Mouse (Mus musculus): ENCODE results near the gene Gm10912. TPM values are rescaled to one million over a fixed set of nuclear protein-coding genes. Genes with fewer than 3 reads are reported as not detected.
"Not testable (repeated sequence)": the region's sequence is repeated elsewhere in the genome, so short reads cannot be mapped to it uniquely, and the experiment has no call there.

Gm10912 gene
- 0.13 TPM in 1 of 2 replicates, not detected in the other for polyA plus RNA-seq (2015; fragmentation: Nextera tagmentation; extraction: Ambion mirVana)

DNA sequence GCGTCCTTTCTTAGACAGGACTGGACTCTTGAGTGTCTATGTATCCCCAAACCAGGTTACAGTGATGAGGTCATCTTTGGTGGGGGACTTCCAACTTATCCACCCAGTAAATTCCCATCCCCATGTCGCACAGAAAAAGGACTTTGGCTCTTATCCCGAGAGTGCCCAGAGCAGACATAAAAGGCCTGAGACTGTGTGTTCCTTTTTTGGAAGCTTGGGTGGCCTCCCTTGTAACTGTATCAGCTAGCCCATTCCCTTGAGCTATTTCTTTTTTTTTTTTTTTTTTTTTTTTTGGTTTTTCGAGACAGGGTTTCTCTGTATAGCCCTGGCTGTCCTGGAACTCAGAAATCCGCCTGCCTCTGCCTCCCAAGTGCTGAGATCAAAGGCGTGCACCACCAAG is at the start of gene Gm10912:
TSS of gene Gm10912 (plus strand) at position 301 of the 400 bp plus-strand sequence.
- not testable (repeated sequence) for H3K4me2 ChIP-seq; H3K27ac ChIP-seq; H3K4me3 ChIP-seq; ATAC-seq (ENCODE audit: insufficient number of reproducible peaks, insufficient read depth, low FRiP score, low TSS enrichment, low read depth); H3K27me3 ChIP-seq; H3K4me1 ChIP-seq; H3K9me3 ChIP-seq; H3K9ac ChIP-seq
- WGBS, result 85% methylated on average over 6 of the region's 6 CpGs
- H3K36me3 ChIP-seq, result peaks cover 13% of the 10 kb centered on the region

DNA sequence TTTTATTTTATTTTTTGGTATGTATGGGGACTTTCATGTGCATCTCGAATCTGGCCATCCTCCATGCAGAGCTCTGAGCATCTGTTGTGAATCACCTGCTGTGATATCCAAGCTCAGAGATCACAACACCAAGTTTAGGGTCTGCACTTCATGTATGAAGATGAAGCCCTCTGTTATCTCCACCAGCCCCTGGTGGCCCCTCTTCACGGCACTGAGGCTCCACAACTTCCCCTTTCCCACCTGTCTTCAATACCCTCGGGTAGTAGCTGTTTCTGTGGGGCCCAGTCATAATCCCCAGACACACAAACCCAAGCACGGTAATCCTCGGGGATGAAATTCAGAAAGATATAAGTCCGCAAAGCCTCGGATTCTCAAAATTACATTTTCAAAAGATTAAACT is 42.5 kb upstream of the Gm10912 start:
- ATAC-seq (ENCODE audit: insufficient number of reproducible peaks, insufficient read depth, low FRiP score, low TSS enrichment, low read depth), result no peak
- no peak overlapping the region for H3K4me3 ChIP-seq
- no peaks in the 10 kb centered on the region for H3K9me3 ChIP-seq
- no peaks in the 10 kb centered on the region for H3K4me1 ChIP-seq
- WGBS, result 72% methylated on average over 7 of the region's 7 CpGs
- no peak overlapping the region for H3K4me2 ChIP-seq
- no peak overlapping the region for H3K27ac ChIP-seq
- no peaks in the 10 kb centered on the region for H3K36me3 ChIP-seq
- no peaks in the 10 kb centered on the region for H3K27me3 ChIP-seq
- no peak overlapping the region for H3K9ac ChIP-seq

DNA sequence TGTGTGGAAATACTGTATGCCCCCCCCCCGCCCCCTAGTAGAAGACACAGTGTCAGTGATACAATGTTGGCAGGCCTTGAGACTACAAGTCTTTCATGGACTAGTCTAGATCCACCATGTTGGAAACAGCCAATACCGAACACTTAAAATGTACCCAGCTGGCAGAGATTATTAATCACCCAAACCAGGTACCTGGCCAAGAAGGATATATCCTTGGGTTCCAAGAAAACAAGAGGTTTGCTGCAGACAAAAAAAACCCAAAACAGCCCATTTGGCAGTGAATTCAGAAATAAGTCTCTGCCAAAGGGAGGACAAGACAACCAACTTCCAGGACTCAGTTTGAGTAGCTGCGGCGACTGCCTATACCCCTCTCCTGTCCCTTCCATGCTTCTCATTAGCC is 41.0 kb upstream of the Gm10912 start:
- Histone ChIP-seq H3K9me3 (no peaks in the 10 kb centered on the region), H3K27ac (no peak overlapping the region), H3K9ac (no peak overlapping the region), H3K36me3 (no peaks in the 10 kb centered on the region), H3K4me3 (no peak overlapping the region), H3K27me3 (no peaks in the 10 kb centered on the region), H3K4me2 (no peak overlapping the region), H3K4me1 (peaks cover 11% of the 10 kb centered on the region)
- ATAC-seq (ENCODE audit: insufficient number of reproducible peaks, insufficient read depth, low FRiP score, low TSS enrichment, low read depth), result no peak
- 89% methylated on average over 4 of the region's 4 CpGs for WGBS

DNA sequence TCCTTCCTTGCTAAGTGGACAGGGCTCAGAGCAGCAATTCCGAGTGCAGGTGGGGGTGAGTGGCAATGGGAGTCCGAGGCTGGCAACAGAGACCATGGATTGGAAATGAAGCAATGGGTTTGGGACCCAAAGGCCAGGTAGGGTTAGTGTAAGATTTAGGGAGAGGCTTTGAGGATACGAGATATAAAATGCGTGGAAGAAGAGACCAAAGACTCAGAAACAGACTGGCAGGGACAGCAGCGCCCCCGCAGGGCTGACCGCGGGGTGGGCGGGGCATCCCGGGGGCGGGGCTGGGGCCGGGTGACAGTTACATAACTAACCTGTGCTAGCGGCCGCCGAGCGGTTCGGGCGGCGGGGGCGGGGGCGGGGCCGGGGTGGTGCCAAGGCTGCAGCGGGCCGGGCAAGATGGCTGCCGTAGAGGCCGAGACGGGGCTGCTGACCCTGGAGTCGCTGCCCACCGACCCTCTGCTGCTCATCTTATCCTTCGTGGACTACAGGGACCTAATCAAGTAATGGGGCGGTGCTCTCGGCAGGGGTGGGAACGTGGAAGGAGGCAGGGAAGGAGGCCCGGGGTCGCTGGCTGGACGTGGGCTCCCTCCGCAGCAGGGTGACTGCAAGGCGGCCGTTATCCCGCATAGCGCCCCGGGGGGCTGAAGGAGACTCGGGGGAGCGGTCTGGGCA is 38.0 kb upstream of the Gm10912 start, which contains the start of gene Fbxo3:
TSS of gene Fbxo3 (plus strand) at position 264 of the 681 bp plus-strand sequence.
- peak within 1 kb of the TSS; percentile 39; the same call in 1 of the 2 replicates for H3K27ac ChIP-seq
- under 1% methylated on average over 43 of the region's 44 CpGs for WGBS

DNA sequence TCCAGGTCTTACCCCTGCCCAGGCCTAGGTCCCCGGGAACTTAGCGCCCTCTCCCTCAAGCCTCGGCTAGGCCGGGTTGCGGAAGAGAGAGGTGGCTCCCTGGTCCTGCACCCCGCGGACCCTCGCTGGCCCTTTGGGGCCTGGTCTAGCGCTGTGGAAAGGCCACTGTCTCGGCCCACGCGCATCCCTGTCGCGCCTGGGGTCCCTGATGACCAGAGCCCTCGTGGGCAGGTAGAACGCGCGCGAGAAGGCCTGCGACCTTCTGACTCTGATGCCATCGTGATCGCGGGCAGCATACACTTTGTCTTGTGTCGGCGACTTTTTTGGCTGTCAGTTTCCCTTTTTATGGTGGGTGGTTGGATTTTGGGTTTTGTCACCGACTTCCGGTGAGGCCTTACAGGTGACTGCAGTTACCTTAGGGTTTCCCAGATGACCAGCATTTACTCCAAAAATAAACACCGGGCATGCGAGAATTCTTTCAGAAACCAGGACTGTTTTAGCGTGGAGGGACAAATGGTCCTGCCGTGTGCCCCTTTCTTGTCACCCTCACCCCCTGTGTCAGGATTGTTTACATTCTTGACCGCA is 37.4 kb upstream of the Gm10912 start, which contains the start of gene 4931422A03Rik:
TSS of gene 4931422A03Rik (minus strand) at position 223 of the 585 bp plus-strand sequence.
- Histone ChIP-seq H3K9ac (peak within 1 kb of the TSS; percentile 98), H3K4me1 (peaks cover 14% of the 10 kb centered on the region), H3K4me3 (peak within 1 kb of the TSS; percentile 98), H3K9me3 (no peaks in the 10 kb centered on the region), H3K36me3 (peaks cover 9% of the 10 kb centered on the region), H3K4me2 (peak within 1 kb of the TSS; percentile 70), H3K27ac (peak within 1 kb of the TSS; percentile 39; the same call in 1 of the 2 replicates), H3K27me3 (no peaks in the 10 kb centered on the region)
- 2% methylated on average over 32 of the region's 32 CpGs for WGBS
- peak; percentile 63 for ATAC-seq (ENCODE audit: insufficient number of reproducible peaks, insufficient read depth, low FRiP score, low TSS enrichment, low read depth)

More for the DNA sequence above, 38.0 kb upstream of the Gm10912 start, which contains the start of gene Fbxo3:
- H3K4me2 ChIP-seq, result peak within 1 kb of the TSS; percentile 70
- H3K9me3 ChIP-seq, result no peaks in the 10 kb centered on the region
- H3K27me3 ChIP-seq, result no peaks in the 10 kb centered on the region
- H3K4me1 ChIP-seq, result peaks cover 14% of the 10 kb centered on the region
- peak within 1 kb of the TSS; percentile 98 for H3K4me3 ChIP-seq
- peak; percentile 87 for ATAC-seq (ENCODE audit: insufficient number of reproducible peaks, insufficient read depth, low FRiP score, low TSS enrichment, low read depth)
- peaks cover 9% of the 10 kb centered on the region for H3K36me3 ChIP-seq
- H3K9ac ChIP-seq, result peak within 1 kb of the TSS; percentile 98

DNA sequence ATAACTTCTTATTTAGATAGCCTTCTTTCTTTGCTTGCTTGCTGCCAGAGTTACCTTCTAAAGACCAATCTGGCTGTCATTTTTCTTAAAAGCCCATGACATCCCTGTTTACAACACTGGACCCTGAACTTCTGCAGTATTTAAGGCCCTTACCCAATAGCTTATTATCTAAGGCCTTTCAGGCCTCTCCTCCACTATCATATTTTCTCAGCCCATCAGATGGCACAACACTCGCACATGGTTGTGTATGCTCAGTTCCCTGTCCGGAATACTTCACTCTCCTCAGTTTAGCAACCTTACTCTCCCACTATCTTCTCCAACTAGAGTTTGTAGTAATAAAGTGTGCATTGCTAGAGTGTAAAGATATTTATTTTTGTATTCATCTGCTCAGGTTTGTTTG is 36.6 kb upstream of the Gm10912 start:
- Histone ChIP-seq H3K4me1 (peaks cover 14% of the 10 kb centered on the region), H3K36me3 (peaks cover 10% of the 10 kb centered on the region), H3K9me3 (no peaks in the 10 kb centered on the region), H3K4me3 (peak overlapping the region; percentile 98), H3K9ac (peak overlapping the region; percentile 98; the same call in 1 of the 2 replicates), H3K27ac (no peak overlapping the region), H3K4me2 (peak overlapping the region; percentile 70), H3K27me3 (no peaks in the 10 kb centered on the region)
- ATAC-seq (ENCODE audit: insufficient number of reproducible peaks, insufficient read depth, low FRiP score, low TSS enrichment, low read depth), result no peak
- 79% methylated on average over 2 of the region's 2 CpGs for WGBS

DNA sequence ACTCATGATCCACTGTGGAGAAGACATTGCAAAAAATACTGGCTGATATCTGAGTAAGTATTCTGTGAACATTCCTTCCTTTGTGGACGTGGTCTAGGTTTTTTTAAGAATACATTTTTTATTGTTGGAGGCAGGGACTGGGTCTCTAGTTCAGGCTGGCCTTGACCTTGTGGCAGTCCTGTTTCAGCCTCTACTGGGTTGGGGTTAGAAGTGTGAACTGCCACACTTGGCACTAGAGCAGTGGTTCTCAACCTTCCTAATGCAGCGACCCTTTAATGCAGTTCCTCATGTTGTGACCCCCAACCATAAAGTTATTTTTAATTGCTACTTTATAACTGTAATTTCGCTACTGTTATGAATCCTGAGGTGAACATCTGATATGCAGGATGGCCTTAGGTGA is 35.2 kb upstream of the Gm10912 start:
- H3K36me3 ChIP-seq, result peaks cover 12% of the 10 kb centered on the region
- H3K9me3 ChIP-seq, result no peaks in the 10 kb centered on the region
- H3K4me1 ChIP-seq, result peaks cover 14% of the 10 kb centered on the region
- H3K4me3 ChIP-seq, result no peak overlapping the region
- H3K27ac ChIP-seq, result no peak overlapping the region
- WGBS, result 86% methylated on average over 3 of the region's 3 CpGs
- ATAC-seq (ENCODE audit: insufficient number of reproducible peaks, insufficient read depth, low FRiP score, low TSS enrichment, low read depth), result no peak
- no peaks in the 10 kb centered on the region for H3K27me3 ChIP-seq
- H3K9ac ChIP-seq, result no peak overlapping the region
- no peak overlapping the region for H3K4me2 ChIP-seq

DNA sequence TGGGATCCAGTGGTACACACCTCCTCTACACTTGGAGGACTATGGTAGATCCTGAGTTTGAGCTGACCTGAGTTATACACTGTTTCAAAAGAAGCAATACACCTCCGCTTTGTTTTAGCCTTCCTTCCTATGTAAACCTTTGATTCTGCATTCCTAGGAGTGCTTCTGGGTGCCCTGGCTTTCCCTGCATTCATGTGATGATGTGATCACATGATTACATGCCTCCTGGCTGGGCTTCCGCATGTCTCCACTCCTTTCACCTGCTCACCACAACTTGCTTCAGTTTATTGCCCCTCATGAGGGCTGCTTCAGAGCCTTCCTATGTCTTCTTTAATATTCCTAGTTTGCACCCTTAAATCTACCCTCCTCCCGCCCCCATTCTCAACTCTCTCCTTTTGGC is 33.6 kb upstream of the Gm10912 start:
- H3K36me3 ChIP-seq, result peaks cover 25% of the 10 kb centered on the region
- no peak overlapping the region for H3K9ac ChIP-seq
- no peak overlapping the region for H3K4me2 ChIP-seq
- WGBS, result 86% methylated on average over 3 of the region's 3 CpGs
- no peak overlapping the region for H3K27ac ChIP-seq
- no peak overlapping the region for H3K4me3 ChIP-seq
- H3K4me1 ChIP-seq, result peaks cover 14% of the 10 kb centered on the region
- H3K9me3 ChIP-seq, result no peaks in the 10 kb centered on the region
- no peaks in the 10 kb centered on the region for H3K27me3 ChIP-seq
- no peak for ATAC-seq (ENCODE audit: insufficient number of reproducible peaks, insufficient read depth, low FRiP score, low TSS enrichment, low read depth)

DNA sequence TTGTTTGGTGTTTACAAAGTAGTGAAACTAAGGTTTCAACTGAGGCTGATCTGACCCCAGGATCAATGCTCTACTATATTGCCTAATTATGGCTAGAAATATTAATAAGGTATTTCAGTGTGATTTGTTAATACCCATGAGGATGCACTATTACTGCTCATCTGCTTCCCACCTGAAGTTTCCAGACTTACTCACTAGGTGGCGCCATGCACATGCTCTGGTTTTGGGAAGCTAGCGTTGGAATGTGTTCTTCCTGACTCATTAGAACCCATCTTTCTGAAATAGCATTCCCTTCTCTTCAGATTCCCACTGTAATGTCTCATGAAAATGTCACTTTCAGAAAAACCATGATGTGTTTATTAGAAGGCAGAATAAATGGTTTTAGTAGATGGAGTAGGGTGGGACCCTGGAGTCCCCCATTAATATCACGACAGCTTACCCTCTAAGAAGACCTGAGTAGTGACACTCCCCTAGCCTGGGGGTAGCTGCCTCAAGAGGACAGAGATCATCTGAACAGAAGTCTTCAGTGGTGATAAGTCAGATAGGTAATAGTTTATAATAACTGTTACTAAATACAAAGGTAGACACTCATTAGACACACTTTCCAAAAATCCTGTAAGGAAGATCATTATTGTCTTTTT is 30.7 kb upstream of the Gm10912 start:
- ATAC-seq (ENCODE audit: insufficient number of reproducible peaks, insufficient read depth, low FRiP score, low TSS enrichment, low read depth), result no peak
- Histone ChIP-seq H3K4me2 (no peak overlapping the region), H3K4me3 (no peak overlapping the region), H3K27ac (no peak overlapping the region), H3K9me3 (no peaks in the 10 kb centered on the region), H3K4me1 (peaks cover under 1% of the 10 kb centered on the region), H3K9ac (no peak overlapping the region), H3K27me3 (no peaks in the 10 kb centered on the region), H3K36me3 (peaks cover 40% of the 10 kb centered on the region)
- WGBS, result 30% methylated on average over 3 of the region's 3 CpGs

DNA sequence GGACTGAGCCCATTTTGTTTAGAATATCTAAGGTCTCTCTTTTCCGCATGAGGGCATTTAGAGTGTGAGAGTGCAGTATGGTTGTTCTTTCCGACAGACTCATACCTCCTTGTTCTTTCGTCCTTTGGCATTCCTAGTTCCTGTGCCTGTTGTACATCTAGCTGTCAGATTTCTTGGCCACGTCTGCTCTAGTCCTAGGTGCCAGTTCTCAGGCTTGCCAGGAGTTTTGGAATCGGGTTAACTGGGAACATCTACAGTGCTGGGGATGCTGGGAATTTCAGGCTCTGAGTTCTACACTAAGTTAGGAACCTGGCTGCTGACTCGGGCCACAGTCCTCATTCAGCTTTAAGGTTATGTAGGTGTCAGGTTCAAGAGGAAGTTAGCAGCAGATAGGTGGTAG is 30.0 kb upstream of the Gm10912 start:
- peaks cover 45% of the 10 kb centered on the region for H3K36me3 ChIP-seq
- WGBS, result 90% methylated on average over 6 of the region's 6 CpGs
- no peak overlapping the region for H3K9ac ChIP-seq
- no peaks in the 10 kb centered on the region for H3K27me3 ChIP-seq
- H3K9me3 ChIP-seq, result no peaks in the 10 kb centered on the region
- no peak for ATAC-seq (ENCODE audit: insufficient number of reproducible peaks, insufficient read depth, low FRiP score, low TSS enrichment, low read depth)
- H3K4me1 ChIP-seq, result no peaks in the 10 kb centered on the region; the same call in 1 of the 2 replicates
- no peak overlapping the region for H3K4me2 ChIP-seq
- no peak overlapping the region for H3K4me3 ChIP-seq
- no peak overlapping the region for H3K27ac ChIP-seq

DNA sequence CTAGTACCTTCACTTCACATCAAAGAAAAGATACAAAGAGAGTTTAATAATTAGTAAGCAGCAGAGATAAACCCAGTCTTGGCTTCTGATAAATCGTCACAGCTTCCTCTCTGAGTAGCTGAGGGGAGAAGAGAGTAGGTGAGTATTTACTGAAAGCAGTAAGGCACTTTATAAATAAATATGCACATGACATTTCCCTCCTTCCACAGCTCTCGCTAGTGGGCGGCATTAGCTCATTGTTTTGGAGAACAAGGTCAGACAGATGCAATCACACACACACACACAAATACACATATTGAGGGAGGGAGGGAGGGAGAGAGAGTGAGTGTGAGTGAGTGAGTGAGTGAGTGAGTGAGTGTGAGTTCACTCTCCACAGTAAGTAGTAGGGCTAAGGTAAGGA is 29.3 kb upstream of the Gm10912 start:
- Histone ChIP-seq H3K4me2 (no peak overlapping the region), H3K9ac (no peak overlapping the region), H3K36me3 (peaks cover 47% of the 10 kb centered on the region), H3K4me1 (no peaks in the 10 kb centered on the region), H3K27me3 (no peaks in the 10 kb centered on the region), H3K27ac (no peak overlapping the region), H3K9me3 (no peaks in the 10 kb centered on the region), H3K4me3 (no peak overlapping the region)
- ATAC-seq (ENCODE audit: insufficient number of reproducible peaks, insufficient read depth, low FRiP score, low TSS enrichment, low read depth), result no peak
- WGBS, result 88% methylated on average over 3 of the region's 3 CpGs

Data from embryonic facial prominence, embryonic 13.5 days (tissue).